Mouse (Mus musculus): ENCODE measurements around the gene Spata9.
"Not testable (repeated sequence)": the region's sequence is repeated elsewhere in the genome, so short reads cannot be mapped to it uniquely, and the experiment has no call there.

Spata9 gene

GRCm38 (mm10) chr13:75966850-75967249 lies at the start of gene Spata9:
TSS of gene Spata9 (plus strand) at chr13:75967150.
- DNase-seq (ENCODE audit: low spot score in 2 of 2): no peak

GRCm38 (mm10) chr13:75927951-75928350 lies 39.0 kb upstream of the Spata9 start:
- no peak for DNase-seq (ENCODE audit: low spot score in 2 of 2)

- DNase-seq (ENCODE audit: low spot score in 2 of 2): not testable (repeated sequence)
Measured at GRCm38 (mm10) chr13:75929071-75929470, 37.9 kb upstream of the Spata9 start.

GRCm38 (mm10) chr13:75930023-75930422 lies 36.9 kb upstream of the Spata9 start:
- no peak for DNase-seq (ENCODE audit: low spot score in 2 of 2)

GRCm38 (mm10) chr13:75930660-75931059 lies 36.3 kb upstream of the Spata9 start:
- DNase-seq (ENCODE audit: low spot score in 2 of 2): no peak

GRCm38 (mm10) chr13:75931073-75931472 lies 35.9 kb upstream of the Spata9 start:
- DNase-seq (ENCODE audit: low spot score in 2 of 2): peak; percentile 27 to 48

GRCm38 (mm10) chr13:75933287-75933686 lies 33.7 kb upstream of the Spata9 start:
- no peak for DNase-seq (ENCODE audit: low spot score in 2 of 2)

GRCm38 (mm10) chr13:75938866-75939265 lies 28.1 kb upstream of the Spata9 start:
- DNase-seq (ENCODE audit: low spot score in 2 of 2): no peak

- DNase-seq (ENCODE audit: low spot score in 2 of 2): no peak
Measured at GRCm38 (mm10) chr13:75940791-75941517, 26.0 kb upstream of the Spata9 start.

- no peak for DNase-seq (ENCODE audit: low spot score in 2 of 2)
Measured at GRCm38 (mm10) chr13:75941518-75942295, 25.2 kb upstream of the Spata9 start.

- no peak for DNase-seq (ENCODE audit: low spot score in 2 of 2)
Measured at GRCm38 (mm10) chr13:75942731-75943130, 24.2 kb upstream of the Spata9 start.

GRCm38 (mm10) chr13:75943189-75944043 lies 23.5 kb upstream of the Spata9 start, which contains the start of gene Rhobtb3:
TSS of gene Rhobtb3 (minus strand) at chr13:75943925.
- DNase-seq (ENCODE audit: low spot score in 2 of 2): peak; percentile 60 to 71

- DNase-seq (ENCODE audit: low spot score in 2 of 2): no peak
Measured at GRCm38 (mm10) chr13:75944044-75944820, 22.7 kb upstream of the Spata9 start.

- DNase-seq (ENCODE audit: low spot score in 2 of 2): no peak
Measured at GRCm38 (mm10) chr13:75950295-75950694, 16.7 kb upstream of the Spata9 start.

GRCm38 (mm10) chr13:75955357-75955992 lies 11.5 kb upstream of the Spata9 start:
- DNase-seq (ENCODE audit: low spot score in 2 of 2): no peak

GRCm38 (mm10) chr13:75974481-75974880 lies 7.5 kb downstream of the Spata9 start:
- DNase-seq (ENCODE audit: low spot score in 2 of 2): no peak

GRCm38 (mm10) chr13:75975629-75976028 lies 8.7 kb downstream of the Spata9 start:
- no peak for DNase-seq (ENCODE audit: low spot score in 2 of 2)

- no peak for DNase-seq (ENCODE audit: low spot score in 2 of 2)
Measured at GRCm38 (mm10) chr13:75976218-75976617, 9.3 kb downstream of the Spata9 start.

GRCm38 (mm10) chr13:75976649-75977048 lies 9.7 kb downstream of the Spata9 start:
- DNase-seq (ENCODE audit: low spot score in 2 of 2): no peak

GRCm38 (mm10) chr13:75981901-75982300 lies 15.0 kb downstream of the Spata9 start:
- DNase-seq (ENCODE audit: low spot score in 2 of 2): no peak

GRCm38 (mm10) chr13:75988096-75988495 lies 21.1 kb downstream of the Spata9 start:
- DNase-seq (ENCODE audit: low spot score in 2 of 2): peak; percentile 6 to 11

All from frontal cortex, postnatal 36 days (tissue).